Mouse (Mus musculus) hindbrain, embryonic 15.5 days (tissue): ENCODE results near the gene Fam92b. TPM values are rescaled to one million over a fixed set of nuclear protein-coding genes. Genes with fewer than 3 reads are reported as not detected.

Source experiments
- ATAC-seq: fragments of 200-750 bp; cut with Nextera tagmentation; 2 replicates; pipeline ENCODE4 v1.8.0; 2017; ENCODE audit warnings: low read depth, moderate number of reproducible peaks, moderate TSS enrichment; ENCODE audit not compliant: low FRiP score
- H3K27ac ChIP-seq: fragments of 300-500 bp; sonication (generic); replicated peaks from 2 replicates; pipeline ENCODE4 v1.5.1; 2015; ENCODE audit warnings: mild to moderate bottlenecking, inconsistent platforms
- H3K27me3 ChIP-seq: fragments of 300-500 bp; sonication (generic); 2 replicates; pipeline ENCODE4 v1.6.1; 2015; ENCODE audit warnings: control low read depth, inconsistent platforms
- H3K36me3 ChIP-seq: fragments of 300-500 bp; sonication (generic); 2 replicates; pipeline ENCODE4 v1.6.1; 2015; ENCODE audit warnings: control low read depth, inconsistent platforms
- H3K4me1 ChIP-seq: fragments of 300-500 bp; sonication (generic); replicated peaks from 2 replicates; pipeline ENCODE4 v1.6.1; 2015; ENCODE audit warnings: control low read depth, inconsistent platforms
- H3K4me2 ChIP-seq: fragments of 300-500 bp; sonication (generic); 2 replicates; pipeline ENCODE4 v1.6.1; 2015; ENCODE audit warnings: moderate library complexity, mild to moderate bottlenecking, inconsistent platforms
- H3K4me3 ChIP-seq: fragments of 300-500 bp; sonication (generic); 2 replicates; pipeline ENCODE4 v1.5.1; 2015; ENCODE audit warnings: mild to moderate bottlenecking, inconsistent platforms
- H3K9ac ChIP-seq: fragments of 300-500 bp; sonication (generic); 2 replicates; pipeline ENCODE4 v1.6.1; 2015; ENCODE audit warnings: inconsistent platforms
- H3K9me3 ChIP-seq: fragments of 300-500 bp; sonication (generic); 2 replicates; pipeline ENCODE4 v1.6.1; 2016; ENCODE audit warnings: control low read depth, inconsistent platforms
- WGBS: fragments of 180-500 bp; shearing (Covaris S2); methylation state at CpG from one replicate; pipeline ENCODE4 v1.1.7; 2015; 5-methylcytosine and 5-hydroxymethylcytosine counted together
- polyA plus RNA-seq: library from polyadenylated mRNA; unstranded; fragments of >200 nt; fragmentation: Nextera tagmentation; extraction: Ambion mirVana; gene quantifications from 2 replicates; pipeline ENCODE4 v1.2.1, GENCODE M21; 2015

Fam92b gene
- polyA plus RNA-seq, 1 experiment from 2014 or later: 2.2 TPM

- WGBS: 46% methylated on average over 15 of the region's 15 CpGs
- no peaks in the 10 kb centered on the region for H3K9me3 ChIP-seq
- no peak overlapping the region for H3K4me3 ChIP-seq
- 0 out of 2 replicates have a peak overlapping the region, but pooled peaks have one; percentile 12 for H3K4me2 ChIP-seq
- H3K27me3 ChIP-seq: no peaks in the 10 kb centered on the region
- no peak overlapping the region for H3K9ac ChIP-seq
- no peaks in the 10 kb centered on the region for H3K36me3 ChIP-seq
- peak; percentile 63 for ATAC-seq
- peaks cover 22% of the 10 kb centered on the region for H3K4me1 ChIP-seq
- H3K27ac ChIP-seq: peak overlapping the region; percentile 76
Measured at GRCm38 (mm10) chr8:120143911-120144651, 33.2 kb downstream of the Fam92b start.

GRCm38 (mm10) chr8:120140769-120141168 is 36.5 kb downstream of the Fam92b start:
- Histone ChIP-seq H3K9me3 (no peaks in the 10 kb centered on the region), H3K36me3 (no peaks in the 10 kb centered on the region), H3K9ac (no peak overlapping the region), H3K27me3 (no peaks in the 10 kb centered on the region), H3K4me3 (no peak overlapping the region), H3K4me1 (peaks cover 26% of the 10 kb centered on the region), H3K4me2 (no peak overlapping the region), H3K27ac (no peak overlapping the region)
- no peak for ATAC-seq
- WGBS: 77% methylated on average over 3 of the region's 3 CpGs

GRCm38 (mm10) chr8:120138958-120139357 is 38.3 kb downstream of the Fam92b start:
- Histone ChIP-seq H3K9me3 (no peaks in the 10 kb centered on the region), H3K4me2 (no peak overlapping the region), H3K9ac (no peak overlapping the region), H3K4me1 (peaks cover 9% of the 10 kb centered on the region), H3K27me3 (no peaks in the 10 kb centered on the region), H3K27ac (no peak overlapping the region), H3K36me3 (no peaks in the 10 kb centered on the region), H3K4me3 (no peak overlapping the region)
- WGBS: 92% methylated on average over 2 of the region's 2 CpGs
- ATAC-seq: no peak

DNA sequence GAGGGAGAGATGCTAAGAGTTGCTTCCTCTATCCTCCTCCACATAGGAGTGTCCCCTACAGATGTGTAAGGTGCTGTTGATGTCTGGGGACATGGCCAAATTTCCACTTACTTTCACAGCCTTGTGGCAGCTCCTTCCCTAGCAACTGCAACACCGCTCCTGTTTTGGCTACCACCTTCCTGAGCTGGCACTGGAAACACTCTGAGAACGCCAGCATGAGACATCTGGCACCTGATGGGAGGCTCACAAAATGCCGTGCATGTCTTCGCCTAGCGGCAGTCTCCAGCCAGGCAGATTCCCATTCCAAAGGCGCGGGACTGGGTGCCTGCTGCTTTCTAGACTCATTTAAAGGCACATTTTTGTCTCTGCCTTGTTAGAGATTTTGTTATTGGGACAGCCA is 40.6 kb downstream of the Fam92b start:
- no peaks in the 10 kb centered on the region for H3K36me3 ChIP-seq
- no peak overlapping the region for H3K27ac ChIP-seq
- H3K4me1 ChIP-seq: 0 out of 2 replicates have a peak, but pooled peaks cover 4% of the 10 kb centered on the region
- 39% methylated on average over 7 of the region's 7 CpGs for WGBS
- ATAC-seq: no peak
- H3K9ac ChIP-seq: no peak overlapping the region
- no peak overlapping the region for H3K4me2 ChIP-seq
- H3K27me3 ChIP-seq: no peaks in the 10 kb centered on the region
- H3K9me3 ChIP-seq: no peaks in the 10 kb centered on the region
- H3K4me3 ChIP-seq: no peak overlapping the region

DNA sequence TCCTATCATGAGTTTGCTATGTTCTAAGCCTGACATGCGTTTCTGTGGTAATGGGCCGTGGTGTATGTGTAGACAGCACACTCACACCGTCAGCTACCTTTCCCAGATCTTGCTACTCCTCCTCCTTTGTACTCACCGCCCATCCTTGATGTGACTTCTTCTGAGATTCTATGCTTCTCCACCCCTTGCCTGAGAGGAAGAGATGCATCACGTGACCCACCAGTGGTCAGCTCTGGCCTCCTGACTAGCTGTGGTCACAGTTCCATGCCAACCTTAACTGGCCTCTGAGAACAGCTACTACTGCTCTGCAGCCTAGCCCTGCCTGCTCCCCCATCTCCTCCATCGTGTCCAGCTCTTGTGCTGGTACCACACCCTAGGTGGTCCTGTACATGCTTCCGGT is 41.6 kb downstream of the Fam92b start:
- Histone ChIP-seq H3K4me2 (no peak overlapping the region), H3K36me3 (no peaks in the 10 kb centered on the region), H3K9me3 (no peaks in the 10 kb centered on the region), H3K4me3 (no peak overlapping the region), H3K27me3 (no peaks in the 10 kb centered on the region), H3K4me1 (0 out of 2 replicates have a peak, but pooled peaks cover 4% of the 10 kb centered on the region), H3K9ac (no peak overlapping the region), H3K27ac (no peak overlapping the region)
- ATAC-seq: peak; percentile 14; the same call in 1 of the 2 replicates
- 91% methylated on average over 7 of the region's 7 CpGs for WGBS

DNA sequence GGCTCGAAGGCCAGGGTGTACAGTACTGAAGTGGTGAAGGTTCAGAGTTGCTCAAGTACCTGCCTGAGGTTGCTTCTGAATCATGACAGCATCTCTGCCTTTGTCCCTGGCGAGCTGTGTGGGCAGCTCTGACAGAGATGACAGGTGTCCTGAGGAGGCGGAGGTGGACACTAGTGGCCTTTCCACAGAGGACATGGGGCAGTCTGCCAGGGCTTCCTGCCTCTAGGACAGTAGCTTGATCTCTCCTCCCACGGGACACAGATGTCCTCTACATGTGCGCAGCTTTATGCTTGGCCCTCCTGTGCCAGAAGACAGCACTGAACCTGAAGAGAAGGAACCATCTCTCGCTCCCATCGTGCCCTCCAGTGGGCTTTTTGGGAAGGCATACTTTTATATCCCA is 44.1 kb downstream of the Fam92b start:
- 84% methylated on average over 7 of the region's 7 CpGs for WGBS
- no peak for ATAC-seq

GRCm38 (mm10) chr8:120131158-120131557 is 46.1 kb downstream of the Fam92b start:
- WGBS: 89% methylated on average over 8 of the region's 8 CpGs
- no peak overlapping the region for H3K4me3 ChIP-seq
- no peaks in the 10 kb centered on the region for H3K36me3 ChIP-seq
- no peaks in the 10 kb centered on the region for H3K9me3 ChIP-seq
- peaks cover 18% of the 10 kb centered on the region for H3K4me1 ChIP-seq
- H3K27me3 ChIP-seq: no peaks in the 10 kb centered on the region
- no peak for ATAC-seq
- H3K4me2 ChIP-seq: no peak overlapping the region
- no peak overlapping the region for H3K27ac ChIP-seq
- H3K9ac ChIP-seq: no peak overlapping the region

More for the DNA sequence above, 44.1 kb downstream of the Fam92b start:
- Histone ChIP-seq H3K27ac (no peak overlapping the region), H3K4me2 (no peak overlapping the region), H3K36me3 (no peaks in the 10 kb centered on the region), H3K9me3 (no peaks in the 10 kb centered on the region), H3K4me1 (peaks cover 8% of the 10 kb centered on the region; the same call in 1 of the 2 replicates), H3K27me3 (no peaks in the 10 kb centered on the region), H3K9ac (no peak overlapping the region), H3K4me3 (no peak overlapping the region)

GRCm38 (mm10) chr8:120129547-120129946 is 47.7 kb downstream of the Fam92b start:
- no peak for ATAC-seq
- Histone ChIP-seq H3K9ac (no peak overlapping the region), H3K27ac (no peak overlapping the region), H3K27me3 (no peaks in the 10 kb centered on the region), H3K4me3 (no peak overlapping the region), H3K4me1 (peaks cover 27% of the 10 kb centered on the region), H3K9me3 (no peaks in the 10 kb centered on the region), H3K36me3 (no peaks in the 10 kb centered on the region), H3K4me2 (no peak overlapping the region)
- WGBS: 54% methylated on average over 4 of the region's 4 CpGs

GRCm38 (mm10) chr8:120126357-120127161 is 50.7 kb downstream of the Fam92b start:
- peaks cover 34% of the 10 kb centered on the region for H3K4me1 ChIP-seq
- no peaks in the 10 kb centered on the region for H3K9me3 ChIP-seq
- no peak overlapping the region for H3K4me3 ChIP-seq
- H3K9ac ChIP-seq: no peak overlapping the region
- H3K36me3 ChIP-seq: no peaks in the 10 kb centered on the region
- H3K27me3 ChIP-seq: no peaks in the 10 kb centered on the region
- H3K4me2 ChIP-seq: no peak overlapping the region
- 25% methylated on average over 14 of the region's 14 CpGs for WGBS
- ATAC-seq: no peak
- no peak overlapping the region; the same call in none of the 2 replicates for H3K27ac ChIP-seq

- Histone ChIP-seq H3K27ac (0 out of 2 replicates have a peak overlapping the region, but pooled peaks have one; percentile 6), H3K27me3 (no peaks in the 10 kb centered on the region), H3K9me3 (no peaks in the 10 kb centered on the region), H3K4me1 (peaks cover 34% of the 10 kb centered on the region), H3K9ac (no peak overlapping the region), H3K36me3 (no peaks in the 10 kb centered on the region), H3K4me3 (no peak overlapping the region), H3K4me2 (no peak overlapping the region)
- WGBS: 36% methylated on average over 7 of the region's 7 CpGs
- ATAC-seq: peak; percentile 43; the same call in 1 of the 2 replicates
Measured at GRCm38 (mm10) chr8:120124836-120125389, 52.4 kb downstream of the Fam92b start.

DNA sequence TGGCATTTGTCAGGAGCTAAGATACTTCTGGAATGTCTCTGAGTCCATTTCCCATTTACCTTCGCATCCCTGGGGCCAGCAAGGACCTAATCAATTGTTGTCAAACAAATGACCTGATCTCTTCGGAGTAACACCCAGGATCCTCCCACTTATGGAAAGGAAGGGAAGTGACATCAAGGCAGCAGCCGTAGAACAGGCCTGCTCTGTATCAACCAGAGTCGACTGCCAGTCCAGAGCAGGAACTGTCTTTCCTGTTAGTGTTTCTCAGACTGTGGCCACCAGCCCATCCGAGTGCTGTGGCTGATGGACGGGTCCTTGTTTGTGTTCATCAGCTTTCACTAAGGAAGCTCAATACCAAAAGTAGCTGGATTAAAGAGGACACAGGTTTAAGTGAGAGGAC is 53.0 kb downstream of the Fam92b start:
- Histone ChIP-seq H3K27me3 (no peaks in the 10 kb centered on the region), H3K4me2 (no peak overlapping the region), H3K36me3 (no peaks in the 10 kb centered on the region), H3K4me3 (no peak overlapping the region), H3K9me3 (no peaks in the 10 kb centered on the region), H3K9ac (no peak overlapping the region), H3K4me1 (peaks cover 29% of the 10 kb centered on the region), H3K27ac (0 out of 2 replicates have a peak overlapping the region, but pooled peaks have one; percentile 6)
- no peak for ATAC-seq
- 68% methylated on average over 6 of the region's 6 CpGs for WGBS

- no peak overlapping the region for H3K27ac ChIP-seq
Measured at GRCm38 (mm10) chr8:120120951-120121350, 56.3 kb downstream of the Fam92b start.

More at GRCm38 (mm10) chr8:120120951-120121350, 56.3 kb downstream of the Fam92b start:
- no peak overlapping the region for H3K4me3 ChIP-seq
- ATAC-seq: no peak
- WGBS: 71% methylated on average over 5 of the region's 5 CpGs
- H3K4me2 ChIP-seq: no peak overlapping the region
- H3K9ac ChIP-seq: no peak overlapping the region
- peaks cover 15% of the 10 kb centered on the region for H3K4me1 ChIP-seq
- no peaks in the 10 kb centered on the region for H3K36me3 ChIP-seq
- no peaks in the 10 kb centered on the region for H3K9me3 ChIP-seq
- no peaks in the 10 kb centered on the region for H3K27me3 ChIP-seq
